Mouse (Mus musculus) megakaryocyte, embryonic 14.5 days (primary cell): Measurements from ENCODE around the gene Snx17. TPM values are rescaled to one million over a fixed set of nuclear protein-coding genes. Genes with fewer than 3 reads are reported as not detected.

Source experiments
- H3K27me3 ChIP-seq: replicated peaks from 2 replicates; pipeline ENCODE3; 2012; ENCODE audit warnings: inconsistent platforms
- H3K36me3 ChIP-seq: replicated peaks from 2 replicates; pipeline ENCODE3; 2012; ENCODE audit warnings: low read length, inconsistent platforms, mixed read lengths
- H3K4me1 ChIP-seq: 2 replicates; pipeline ENCODE4 v1.6.1; 2012; ENCODE audit warnings: inconsistent platforms
- H3K4me3 ChIP-seq: replicated peaks from 2 replicates; pipeline ENCODE3; 2012; ENCODE audit warnings: moderate library complexity, mild to moderate bottlenecking, inconsistent platforms
- H3K9me3 ChIP-seq: 2 replicates; pipeline ENCODE4 v1.6.1; 2012; ENCODE audit warnings: inconsistent platforms
- FLI1 ChIP-seq: IDR thresholded peaks from 2 replicates; pipeline ENCODE4 v1.6.1; 2012; ENCODE audit warnings: low read length, inconsistent platforms, mixed read lengths
- GATA1 ChIP-seq: IDR thresholded peaks from 3 replicates; pipeline ENCODE4 v1.6.1; 2012; ENCODE audit warnings: mixed read lengths, low read length, inconsistent platforms, borderline replicate concordance
- polyA plus RNA-seq: library from polyadenylated mRNA; stranded (reverse); fragments of >175 nt; gene quantifications from 2 replicates; pipeline ENCODE4 v1.2.3, GENCODE M21; 2012; ENCODE audit warnings: low replicate concordance; ENCODE audit not compliant: insufficient read depth

Gene Snx17
- polyA plus RNA-seq, 1 experiment: 54.1 TPM

DNA sequence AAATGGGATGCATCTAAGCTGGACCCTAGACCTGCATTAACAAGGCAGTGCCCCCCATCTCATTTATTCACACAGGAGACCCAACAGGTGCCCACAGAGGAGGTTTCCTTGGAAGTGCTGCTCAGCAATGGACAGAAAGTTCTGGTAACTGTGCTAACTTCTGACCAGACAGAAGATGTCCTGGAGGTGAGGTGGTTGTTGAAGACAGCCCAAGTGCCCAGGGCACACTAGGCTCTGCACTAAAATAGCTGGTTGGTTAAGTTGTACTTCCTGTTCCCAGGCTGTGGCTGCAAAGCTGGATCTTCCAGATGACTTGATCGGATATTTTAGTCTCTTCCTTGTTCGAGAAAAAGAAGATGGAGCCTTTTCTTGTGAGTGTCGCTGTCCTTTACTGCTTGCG lies 2.6 kb downstream of the Snx17 start:
- Histone ChIP-seq H3K4me1 (peaks cover 82% of the 10 kb centered on the region), H3K4me3 (no peak overlapping the region), H3K27me3 (no peaks in the 10 kb centered on the region), H3K36me3 (peaks cover 74% of the 10 kb centered on the region), H3K9me3 (no peaks in the 10 kb centered on the region)
- TF ChIP-seq FLI1: no peak
- no peak for TF ChIP-seq GATA1

DNA sequence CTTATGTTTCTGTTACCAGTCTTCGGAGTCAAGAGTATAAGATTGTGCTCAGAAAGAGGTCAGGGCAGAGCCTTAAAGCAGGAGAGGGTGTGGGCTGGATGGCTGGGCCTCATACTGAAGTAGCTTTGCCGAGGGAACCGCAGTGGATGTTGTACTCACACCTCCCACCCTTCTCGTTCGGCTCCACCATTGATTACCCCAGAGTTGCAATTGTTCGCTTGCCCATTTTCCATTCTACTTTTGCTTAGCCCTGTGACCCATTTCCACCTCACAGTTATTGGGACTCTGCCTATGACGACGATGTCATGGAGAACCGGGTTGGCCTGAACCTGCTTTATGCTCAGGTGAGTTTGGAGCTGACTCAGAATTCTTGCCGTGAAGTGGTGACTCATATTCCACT lies 3.2 kb downstream of the Snx17 start:
- peaks cover 80% of the 10 kb centered on the region for H3K4me1 ChIP-seq
- peaks cover 71% of the 10 kb centered on the region for H3K36me3 ChIP-seq

DNA sequence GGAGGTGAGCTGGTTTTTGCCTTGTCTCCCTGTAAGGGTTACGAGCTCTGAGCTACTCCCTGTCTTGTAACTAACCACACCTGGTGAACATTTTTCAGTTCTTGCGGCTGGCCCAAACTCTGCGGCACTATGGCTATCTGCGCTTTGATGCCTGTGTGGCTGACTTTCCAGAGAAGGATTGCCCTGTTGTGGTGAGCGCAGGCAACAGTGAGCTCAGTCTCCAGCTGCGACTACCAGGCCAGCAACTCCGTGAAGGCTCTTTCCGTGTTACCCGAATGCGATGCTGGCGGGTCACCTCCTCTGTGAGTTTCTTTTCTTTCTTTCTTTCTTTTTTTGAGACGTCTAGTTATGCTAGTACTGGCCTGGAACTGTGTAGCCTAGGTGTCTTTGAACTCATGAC lies 4.0 kb downstream of the Snx17 start:
- Histone ChIP-seq H3K4me3 (no peak overlapping the region), H3K36me3 (peaks cover 67% of the 10 kb centered on the region), H3K4me1 (peaks cover 78% of the 10 kb centered on the region), H3K27me3 (no peaks in the 10 kb centered on the region), H3K9me3 (no peaks in the 10 kb centered on the region)
- TF ChIP-seq GATA1: no peak

More for the DNA sequence above, 3.2 kb downstream of the Snx17 start:
- Histone ChIP-seq H3K27me3 (no peaks in the 10 kb centered on the region), H3K9me3 (no peaks in the 10 kb centered on the region), H3K4me3 (no peak overlapping the region)
- TF ChIP-seq GATA1 (no peak), FLI1 (no peak)

- no peaks in the 10 kb centered on the region for H3K9me3 ChIP-seq
- TF ChIP-seq FLI1 (no peak), GATA1 (no peak)
- no peak overlapping the region for H3K4me3 ChIP-seq
- peaks cover 83% of the 10 kb centered on the region for H3K4me1 ChIP-seq
- no peaks in the 10 kb centered on the region for H3K27me3 ChIP-seq
- peaks cover 76% of the 10 kb centered on the region for H3K36me3 ChIP-seq
Observed at GRCm38 (mm10) chr5:31198170-31198569, 5.1 kb downstream of the Snx17 start.

GRCm38 (mm10) chr5:31198616-31199320 lies 5.7 kb downstream of the Snx17 start:
- peaks cover 84% of the 10 kb centered on the region for H3K4me1 ChIP-seq
- no peak overlapping the region for H3K4me3 ChIP-seq
- H3K27me3 ChIP-seq: no peaks in the 10 kb centered on the region
- no peaks in the 10 kb centered on the region for H3K9me3 ChIP-seq
- TF ChIP-seq FLI1: no peak
- TF ChIP-seq GATA1: no peak
- peaks cover 82% of the 10 kb centered on the region for H3K36me3 ChIP-seq

GRCm38 (mm10) chr5:31199321-31199892 lies 6.4 kb downstream of the Snx17 start:
- Histone ChIP-seq H3K4me1 (peaks cover 80% of the 10 kb centered on the region), H3K36me3 (peaks cover 86% of the 10 kb centered on the region)

DNA sequence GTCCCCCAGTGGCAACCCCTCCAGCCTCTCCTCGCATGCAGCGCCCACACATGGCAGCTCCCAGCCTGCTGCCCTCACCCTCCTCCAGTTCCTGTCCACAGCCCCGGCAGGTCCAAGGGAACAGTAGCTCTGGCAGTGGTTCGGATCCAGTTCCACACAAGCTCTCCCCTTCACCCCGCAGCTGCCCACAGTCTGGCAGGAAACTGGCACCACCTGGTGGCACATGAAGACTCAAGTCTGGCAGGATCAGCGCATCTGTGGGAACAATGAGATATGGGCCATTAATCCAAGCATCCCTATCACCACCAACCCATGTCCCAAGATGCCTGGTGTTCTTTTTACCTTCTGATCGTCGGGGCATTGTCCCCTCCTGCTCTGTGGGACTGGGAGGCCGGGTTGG lies 6.9 kb downstream of the Snx17 start:
- Histone ChIP-seq H3K4me1 (peaks cover 79% of the 10 kb centered on the region), H3K36me3 (peaks cover 86% of the 10 kb centered on the region), H3K9me3 (no peaks in the 10 kb centered on the region), H3K27me3 (no peaks in the 10 kb centered on the region), H3K4me3 (peak overlapping the region; percentile 92)
- TF ChIP-seq FLI1 (no peak), GATA1 (no peak)

More at GRCm38 (mm10) chr5:31199321-31199892, 6.4 kb downstream of the Snx17 start:
- no peak for TF ChIP-seq FLI1
- no peak for TF ChIP-seq GATA1
- Histone ChIP-seq H3K4me3 (peak overlapping the region; percentile 92), H3K9me3 (no peaks in the 10 kb centered on the region), H3K27me3 (no peaks in the 10 kb centered on the region)

GRCm38 (mm10) chr5:31200327-31200768 lies 7.3 kb downstream of the Snx17 start:
- H3K4me3 ChIP-seq: peak overlapping the region; percentile 92

DNA sequence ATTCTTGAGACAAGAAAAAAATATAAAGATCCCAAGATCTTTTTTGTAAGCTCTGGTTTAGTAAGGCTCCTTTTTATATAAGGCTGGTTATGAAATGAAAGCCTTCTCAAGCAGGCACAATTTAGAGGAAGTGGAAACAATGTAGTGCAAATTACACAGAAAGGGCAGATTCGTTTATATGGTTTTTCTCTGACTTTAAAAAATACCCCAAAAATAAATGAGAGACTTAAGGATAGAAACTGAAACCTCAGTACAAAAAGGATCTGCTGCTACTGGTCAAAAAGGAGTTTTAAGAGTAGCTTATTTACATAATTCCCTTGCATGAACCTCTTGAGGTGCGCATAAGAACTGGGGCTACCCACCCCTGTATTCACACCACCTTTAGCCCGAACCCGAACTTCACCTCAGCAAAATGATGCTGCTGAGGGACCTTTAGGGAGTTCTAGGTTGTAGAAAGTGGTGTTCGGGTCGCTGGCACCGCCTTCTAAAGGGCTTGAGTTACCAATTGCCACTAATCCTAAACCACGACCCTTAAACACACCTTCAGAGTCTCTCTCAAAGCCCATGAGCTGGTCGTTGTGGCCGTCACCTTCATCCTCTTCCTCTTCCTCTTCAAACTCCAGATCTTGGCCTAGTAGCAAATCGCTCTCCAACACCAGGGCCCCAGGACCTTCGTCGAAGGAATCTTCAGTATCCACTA lies 8.2 kb downstream of the Snx17 start:
- Histone ChIP-seq H3K4me1 (peaks cover 71% of the 10 kb centered on the region), H3K4me3 (peak overlapping the region; percentile 92), H3K36me3 (peaks cover 86% of the 10 kb centered on the region), H3K27me3 (no peaks in the 10 kb centered on the region), H3K9me3 (no peaks in the 10 kb centered on the region)
- TF ChIP-seq FLI1 (no peak), GATA1 (no peak)

More at GRCm38 (mm10) chr5:31200327-31200768, 7.3 kb downstream of the Snx17 start:
- no peaks in the 10 kb centered on the region for H3K9me3 ChIP-seq
- peaks cover 86% of the 10 kb centered on the region for H3K36me3 ChIP-seq
- no peaks in the 10 kb centered on the region for H3K27me3 ChIP-seq
- H3K4me1 ChIP-seq: peaks cover 76% of the 10 kb centered on the region
- no peak for TF ChIP-seq FLI1
- TF ChIP-seq GATA1: no peak
